Mouse (Mus musculus): ENCODE data around the gene Fmo6.

GRCm38 (mm10) chr1:162867396-162867795 lies 69.9 kb downstream of the Fmo6 start:
- TF ChIP-seq MAX (IDR thresholded peaks at IDR 0.05), result no peak
- no peak for TF ChIP-seq CTCF (IDR thresholded peaks at IDR 0.05; ENCODE audit: control insufficient read depth, insufficient read depth, insufficient read length)
- no peak for TF ChIP-seq USF1 (IDR thresholded peaks at IDR 0.05; ENCODE audit: low read depth)
- TF ChIP-seq CEBPB (IDR thresholded peaks at IDR 0.05; ENCODE audit: low read depth), result no peak
- TF ChIP-seq MYOD1 (IDR thresholded peaks at IDR 0.05; ENCODE audit: control insufficient read depth, insufficient read length, low read depth), result no peak
